Mouse (Mus musculus): Measurements from ENCODE around the gene Pqlc3.
"Not testable (repeated sequence)": the region's sequence is repeated elsewhere in the genome, so short reads cannot be mapped to it uniquely, and the experiment has no call there.

The Pqlc3 gene

DNA sequence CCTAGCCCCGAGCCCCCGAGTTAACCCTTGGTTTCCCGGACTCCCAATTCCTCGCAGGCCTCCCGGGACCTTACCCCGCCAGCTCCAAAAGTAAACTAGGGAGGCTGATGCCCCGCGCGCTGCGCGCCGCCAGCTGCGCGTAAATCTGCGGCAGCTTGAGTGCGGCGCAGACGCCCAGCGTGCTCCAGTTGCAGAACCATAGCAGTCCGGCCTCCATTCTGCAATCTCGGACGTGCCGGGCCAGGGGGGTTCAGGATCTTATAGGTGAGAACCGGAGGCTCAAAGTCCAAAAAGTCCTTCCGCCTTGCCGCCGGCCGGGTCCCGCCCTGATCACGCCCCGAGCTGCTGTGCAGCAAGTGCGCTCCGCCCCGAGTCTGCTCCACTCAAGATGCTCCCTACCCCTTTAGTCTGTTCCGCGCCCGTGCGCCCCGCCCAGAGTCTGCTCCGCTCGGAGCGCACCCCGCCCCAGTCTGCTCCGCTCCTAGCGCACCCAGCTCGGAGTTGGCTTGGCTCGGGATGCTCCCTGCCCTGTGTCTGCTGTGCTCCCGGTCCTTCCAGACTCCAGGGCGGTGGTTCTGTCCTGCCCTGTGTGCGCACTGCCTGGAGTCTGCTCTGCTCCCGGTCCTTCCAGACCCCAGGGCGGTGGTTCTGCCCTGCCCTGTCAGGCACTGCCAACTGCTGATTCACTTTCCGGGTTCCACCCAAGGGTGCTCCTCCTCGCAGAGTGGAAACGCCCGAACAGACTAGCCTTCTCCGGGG, at the start of gene Pqlc3:
Pqlc3 (minus strand) TSS at position 670 of the 759 bp plus-strand sequence.
- in situ Hi-C loops (cut with MboI; ENCODE audit: low pct_unique_long_range_greater_than_20kb in 1 of 2, low sequenced_read_pairs in 2 of 2, unreplicated experiment in 1 of 2) = loop anchor here in 1 of 2 experiments (10.0 kb wide), 2 partner anchors 185 to 285 kb away; partner anchors contain the start of gene E2f6

- in situ Hi-C loops (cut with MboI; ENCODE audit: low pct_unique_long_range_greater_than_20kb in 1 of 2, low sequenced_read_pairs in 2 of 2, unreplicated experiment in 1 of 2) = loop anchor here in 1 of 2 experiments (25.0 kb wide), 1 partner anchor 163 kb away; no protein-coding TSS in a partner anchor
Observed at GRCm38 (mm10) chr12:17049796-17050195, 49.6 kb upstream of the Pqlc3 start.

- in situ Hi-C loops (cut with MboI; ENCODE audit: low pct_unique_long_range_greater_than_20kb in 1 of 2, low sequenced_read_pairs in 2 of 2, unreplicated experiment in 1 of 2) = loop anchor here in 1 of 2 experiments (25.0 kb wide), 1 partner anchor 163 kb away; no protein-coding TSS in a partner anchor
Observed at GRCm38 (mm10) chr12:17048979-17049612, 48.9 kb upstream of the Pqlc3 start.

DNA sequence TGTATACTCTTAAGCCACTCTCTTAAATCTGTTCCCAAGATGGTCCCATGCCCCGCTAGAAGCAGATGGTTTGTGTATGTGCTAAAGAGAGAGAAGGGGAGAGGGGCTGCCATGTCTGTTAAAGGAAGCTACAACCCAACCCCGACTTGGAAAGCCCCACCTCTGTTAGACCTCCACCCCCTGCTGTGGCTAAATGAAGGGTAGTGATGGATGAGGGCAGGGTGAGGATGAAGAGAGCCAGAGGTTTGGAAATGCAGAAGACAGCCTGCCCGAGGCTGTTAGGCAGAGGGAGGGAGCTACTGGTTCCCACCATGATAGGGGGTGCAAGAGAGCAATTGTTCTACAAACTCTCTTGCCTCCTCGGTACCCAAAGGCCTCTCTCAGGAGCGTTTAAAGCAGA, 43.1 kb upstream of the Pqlc3 start:
- in situ Hi-C loops (cut with MboI; ENCODE audit: low pct_unique_long_range_greater_than_20kb in 1 of 2, low sequenced_read_pairs in 2 of 2, unreplicated experiment in 1 of 2) = loop anchor here in 1 of 2 experiments (25.0 kb wide), 1 partner anchor 169 kb away; no protein-coding TSS in a partner anchor

GRCm38 (mm10) chr12:17040567-17040966, 40.4 kb upstream of the Pqlc3 start:
- in situ Hi-C loops (cut with MboI; ENCODE audit: low pct_unique_long_range_greater_than_20kb in 1 of 2, low sequenced_read_pairs in 2 of 2, unreplicated experiment in 1 of 2) = loop anchor here in 1 of 2 experiments (25.0 kb wide), 1 partner anchor 172 kb away; no protein-coding TSS in a partner anchor

- in situ Hi-C loops (cut with MboI; ENCODE audit: low pct_unique_long_range_greater_than_20kb in 1 of 2, low sequenced_read_pairs in 2 of 2, unreplicated experiment in 1 of 2) = loop anchor here (10.0 to 25.0 kb wide), 2 partner anchors 173 to 215 kb away; no protein-coding TSS in a partner anchor
Observed at GRCm38 (mm10) chr12:17039415-17039814, 39.2 kb upstream of the Pqlc3 start.

DNA sequence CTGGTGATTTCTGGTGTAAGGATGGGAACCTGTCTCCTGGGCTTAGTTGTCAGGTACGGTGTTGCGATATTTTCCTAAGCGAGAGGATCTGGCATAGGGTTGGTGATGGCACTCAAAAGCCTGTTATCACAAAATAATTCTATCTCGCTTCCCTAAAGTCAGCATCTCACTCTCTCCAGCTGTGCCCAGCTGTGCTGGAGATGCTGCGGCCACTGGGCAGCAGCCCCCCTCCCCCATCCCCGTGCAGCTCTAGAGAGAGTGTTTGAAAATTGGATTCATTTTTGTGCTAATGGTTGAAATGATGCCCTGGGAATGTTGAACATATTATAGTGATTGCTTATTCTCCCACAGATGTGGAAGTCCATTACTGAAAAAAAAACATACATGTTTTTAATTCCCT, 38.0 kb upstream of the Pqlc3 start:
- in situ Hi-C loops (cut with MboI; ENCODE audit: low pct_unique_long_range_greater_than_20kb in 1 of 2, low sequenced_read_pairs in 2 of 2, unreplicated experiment in 1 of 2) = loop anchor here (10.0 to 25.0 kb wide), 2 partner anchors 174 to 217 kb away; no protein-coding TSS in a partner anchor

DNA sequence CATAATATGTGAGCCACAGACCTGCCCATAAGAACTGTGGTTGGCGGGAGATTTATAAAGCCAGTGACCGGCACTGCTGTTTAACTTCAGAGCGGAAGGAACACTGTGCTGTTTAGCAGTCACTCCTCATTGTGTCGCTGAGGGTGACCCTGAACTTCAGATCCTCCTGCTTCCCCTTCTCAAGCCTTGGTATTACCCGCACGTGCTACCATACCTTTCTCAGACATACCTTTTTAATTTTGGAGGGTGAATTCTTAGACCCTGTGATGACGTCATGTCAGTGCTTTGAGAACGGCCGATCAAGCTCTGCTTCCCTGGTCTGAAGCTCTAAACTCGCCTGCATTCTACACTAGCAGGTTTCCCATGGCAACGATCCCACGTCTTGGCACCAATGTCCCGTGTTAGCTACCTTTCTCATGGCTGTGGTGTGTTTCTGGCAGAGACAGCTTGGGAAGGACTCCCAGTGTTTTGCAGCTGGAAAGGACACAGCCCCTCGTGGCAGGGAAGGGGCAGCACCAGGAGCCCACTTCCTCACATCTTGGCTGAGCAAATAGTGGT, 36.9 kb upstream of the Pqlc3 start:
- in situ Hi-C loops (cut with MboI; ENCODE audit: low pct_unique_long_range_greater_than_20kb in 1 of 2, low sequenced_read_pairs in 2 of 2, unreplicated experiment in 1 of 2) = loop anchor here (10.0 to 25.0 kb wide), 2 partner anchors 175 to 218 kb away; no protein-coding TSS in a partner anchor

GRCm38 (mm10) chr12:17036532-17036931, 36.3 kb upstream of the Pqlc3 start:
- in situ Hi-C loops (cut with MboI; ENCODE audit: low pct_unique_long_range_greater_than_20kb in 1 of 2, low sequenced_read_pairs in 2 of 2, unreplicated experiment in 1 of 2) = loop anchor here (10.0 to 25.0 kb wide), 2 partner anchors 176 to 218 kb away; no protein-coding TSS in a partner anchor

DNA sequence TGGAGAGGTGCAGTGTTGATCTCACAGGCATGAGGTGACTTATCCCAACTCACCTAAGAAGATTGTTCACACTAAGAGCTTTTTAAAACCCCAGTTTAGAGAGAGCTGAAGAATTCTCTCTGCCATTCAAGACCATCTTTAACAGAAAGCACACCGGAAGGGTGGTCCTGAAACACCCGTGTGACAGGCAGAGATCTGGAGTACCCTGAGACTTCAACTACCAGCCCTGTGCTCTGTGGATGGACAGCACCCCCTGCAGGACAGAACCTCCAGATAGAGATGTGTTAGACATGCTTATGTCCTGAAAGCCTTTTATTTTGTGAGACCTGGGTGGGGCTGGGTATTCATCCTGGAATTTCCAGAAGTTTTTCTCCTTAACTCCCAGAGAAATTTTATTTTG, 34.9 kb upstream of the Pqlc3 start:
- in situ Hi-C loops (cut with MboI; ENCODE audit: low pct_unique_long_range_greater_than_20kb in 1 of 2, low sequenced_read_pairs in 2 of 2, unreplicated experiment in 1 of 2) = loop anchor here (10.0 to 25.0 kb wide), 2 partner anchors 177 to 220 kb away; no protein-coding TSS in a partner anchor

DNA sequence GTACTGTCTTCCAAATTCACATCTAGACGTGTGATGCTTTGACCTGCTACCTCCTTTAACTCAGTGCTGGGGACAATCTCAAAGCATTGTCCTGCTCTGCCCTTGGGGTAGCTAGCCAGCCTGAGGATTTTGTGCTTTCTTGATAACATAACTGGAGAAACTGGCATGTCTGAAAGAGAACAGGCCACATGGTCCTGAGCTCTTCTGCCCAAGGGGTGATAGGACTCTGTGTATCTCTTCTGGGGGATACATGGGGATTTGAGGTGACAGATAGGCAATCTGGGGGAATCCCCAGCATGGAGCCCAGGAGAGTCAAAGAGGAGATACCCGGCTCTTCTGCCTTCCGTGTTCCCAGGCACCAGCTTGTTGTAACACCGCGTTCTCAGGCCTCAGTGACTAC, 34.5 kb upstream of the Pqlc3 start:
- in situ Hi-C loops (cut with MboI; ENCODE audit: low pct_unique_long_range_greater_than_20kb in 1 of 2, low sequenced_read_pairs in 2 of 2, unreplicated experiment in 1 of 2) = loop anchor here (10.0 to 25.0 kb wide), 2 partner anchors 178 to 220 kb away; no protein-coding TSS in a partner anchor

- in situ Hi-C loops (cut with MboI; ENCODE audit: low pct_unique_long_range_greater_than_20kb in 1 of 2, low sequenced_read_pairs in 2 of 2, unreplicated experiment in 1 of 2) = loop anchor here (10.0 to 25.0 kb wide), 2 partner anchors 179 to 221 kb away; no protein-coding TSS in a partner anchor
Observed at GRCm38 (mm10) chr12:17033464-17033841, 33.2 kb upstream of the Pqlc3 start.

DNA sequence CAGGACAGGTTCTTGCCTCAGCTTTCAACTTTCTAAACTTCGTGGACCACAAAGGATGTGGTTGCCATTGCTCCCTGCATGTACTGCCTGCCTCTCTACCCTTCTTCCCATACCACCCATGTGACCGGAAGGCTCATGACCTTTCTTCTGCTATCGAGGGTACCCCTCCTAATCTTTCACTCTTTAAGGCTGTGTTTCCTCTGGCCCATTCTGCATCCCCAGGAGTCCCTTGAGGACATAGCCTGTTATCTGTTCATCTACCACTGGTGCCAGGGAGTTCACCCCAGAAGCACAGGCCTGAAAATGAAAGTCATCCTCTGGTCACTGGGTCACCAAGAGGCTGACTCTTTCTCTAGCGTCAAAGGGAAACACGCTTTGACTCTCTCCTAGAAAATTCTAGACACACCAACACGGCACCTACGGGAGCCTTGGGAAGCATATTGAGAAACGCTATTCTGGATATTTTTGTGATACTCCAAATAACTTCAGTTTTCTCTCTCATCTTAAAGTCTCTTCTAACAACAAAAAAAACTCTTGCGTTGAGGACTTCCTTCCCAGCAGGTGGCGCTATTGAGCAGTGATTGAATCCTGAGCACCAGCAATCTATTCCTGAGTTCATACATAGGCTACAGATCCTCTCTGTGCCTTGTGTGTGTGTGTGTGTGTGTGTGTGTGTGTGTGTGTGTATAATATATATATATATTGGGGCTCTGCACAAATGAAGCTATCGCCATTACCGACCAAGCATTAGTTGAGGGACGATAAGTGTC, 32.7 kb upstream of the Pqlc3 start:
- in situ Hi-C loops (cut with MboI; ENCODE audit: low pct_unique_long_range_greater_than_20kb in 1 of 2, low sequenced_read_pairs in 2 of 2, unreplicated experiment in 1 of 2) = loop anchor here (10.0 to 25.0 kb wide), 2 partner anchors 179 to 222 kb away; no protein-coding TSS in a partner anchor

- in situ Hi-C loops (cut with MboI; ENCODE audit: low pct_unique_long_range_greater_than_20kb in 1 of 2, low sequenced_read_pairs in 2 of 2, unreplicated experiment in 1 of 2) = loop anchor here in 1 of 2 experiments (25.0 kb wide), 1 partner anchor 188 kb away; no protein-coding TSS in a partner anchor
Observed at GRCm38 (mm10) chr12:17024554-17025110, 24.4 kb upstream of the Pqlc3 start.

DNA sequence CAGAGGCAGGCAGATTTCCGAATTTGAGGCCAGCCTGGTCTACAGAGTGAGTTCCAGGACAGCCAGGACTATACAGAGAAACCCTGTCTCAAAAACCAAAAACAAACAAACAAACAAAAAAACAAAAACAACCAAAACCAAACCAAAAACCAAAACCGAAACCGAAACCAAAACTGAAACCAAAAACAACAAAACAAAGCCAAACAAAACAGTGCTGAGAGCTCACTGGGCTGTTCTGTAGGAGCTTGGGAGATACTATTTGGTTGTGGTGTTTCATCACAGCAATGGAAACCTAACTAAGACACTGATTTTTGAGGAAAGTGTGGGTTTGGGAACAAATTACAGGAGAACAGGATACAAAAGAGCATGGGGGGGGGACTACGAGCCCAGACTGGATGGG, 21.9 kb upstream of the Pqlc3 start:
- in situ Hi-C loops (cut with MboI; ENCODE audit: low pct_unique_long_range_greater_than_20kb in 1 of 2, low sequenced_read_pairs in 2 of 2, unreplicated experiment in 1 of 2) = no loop called here

DNA sequence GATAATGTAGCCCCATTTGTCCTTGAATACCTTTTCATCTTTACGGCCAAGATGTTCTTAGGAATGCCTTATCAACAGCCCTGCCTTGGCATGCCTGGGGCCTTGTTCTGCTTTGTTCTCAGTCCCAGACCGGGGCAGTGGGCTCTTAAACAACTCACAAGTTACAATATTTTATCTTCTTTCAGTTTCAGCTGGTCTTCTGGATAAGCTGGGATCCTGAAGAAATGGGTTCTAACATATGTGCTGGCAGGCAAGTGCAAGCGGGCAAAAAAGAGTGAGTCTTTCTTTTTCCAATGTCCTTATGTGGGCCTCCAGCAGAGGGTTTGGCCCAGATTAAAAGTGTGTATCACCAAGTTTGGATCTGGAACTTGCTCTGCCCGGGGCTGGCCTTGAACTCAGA, 20.9 kb upstream of the Pqlc3 start:
- in situ Hi-C loops (cut with MboI; ENCODE audit: low pct_unique_long_range_greater_than_20kb in 1 of 2, low sequenced_read_pairs in 2 of 2, unreplicated experiment in 1 of 2) = not testable (repeated sequence)

GRCm38 (mm10) chr12:17018468-17018867, 18.3 kb upstream of the Pqlc3 start:
- in situ Hi-C loops (cut with MboI; ENCODE audit: low pct_unique_long_range_greater_than_20kb in 1 of 2, low sequenced_read_pairs in 2 of 2, unreplicated experiment in 1 of 2) = no loop called here

DNA sequence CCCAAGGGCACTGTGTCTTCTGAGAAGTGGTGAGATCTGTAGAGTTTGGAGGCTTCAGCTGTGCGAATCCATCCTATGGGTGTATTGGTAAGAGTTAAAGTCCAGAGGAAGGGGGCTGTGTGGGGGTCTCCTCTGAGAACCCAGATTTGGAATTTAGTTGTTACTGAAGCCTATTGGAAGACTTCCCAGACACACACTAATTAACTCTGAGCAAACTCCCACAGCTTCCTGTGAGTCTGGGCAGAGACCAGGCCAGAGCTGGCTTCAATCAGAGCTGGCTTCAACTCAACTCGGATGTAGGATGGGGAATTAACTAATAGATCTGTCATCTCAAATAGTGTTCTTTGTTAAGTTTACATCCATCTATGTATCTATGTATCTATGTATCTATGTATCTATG, 15.5 kb upstream of the Pqlc3 start:
- in situ Hi-C loops (cut with MboI; ENCODE audit: low pct_unique_long_range_greater_than_20kb in 1 of 2, low sequenced_read_pairs in 2 of 2, unreplicated experiment in 1 of 2) = no loop called here
